Mouse (Mus musculus) CD4-positive, CD25-positive, alpha-beta regulatory T cell, adult 4 months (primary cell): ENCODE results near the gene Tada2b. TPM values are rescaled to one million over a fixed set of nuclear protein-coding genes. Genes with fewer than 3 reads are reported as not detected.
A peak's percentile ranks its signal among the peaks of the same experiment; 100 is the strongest.

Source experiments
- ATAC-seq: one replicate; pipeline ENCODE4 v1.8.0; 2017
- polyA plus RNA-seq, 2 experiments: library from polyadenylated mRNA; unstranded; fragments of 100-300 nt; shearing (Covaris generic); gene quantifications; one replicate each; pipeline ENCODE4 v1.2.1; 2017

Gene Tada2b
- 1 to 10 TPM; 3.0 to 3.9 TPM for polyA plus RNA-seq

GRCm38 (mm10) chr5:36484171-36484990 lies at the start of gene Tada2b, which contains the start of gene Ccdc96:
Gene Tada2b, minus strand, starts transcription at chr5:36484285.
Gene Ccdc96, plus strand, starts transcription at chr5:36484588.
- peak; percentile 95 for ATAC-seq

- ATAC-seq: peak; percentile 43
Measured at GRCm38 (mm10) chr5:36530129-36530751, 46.2 kb upstream of the Tada2b start.

DNA sequence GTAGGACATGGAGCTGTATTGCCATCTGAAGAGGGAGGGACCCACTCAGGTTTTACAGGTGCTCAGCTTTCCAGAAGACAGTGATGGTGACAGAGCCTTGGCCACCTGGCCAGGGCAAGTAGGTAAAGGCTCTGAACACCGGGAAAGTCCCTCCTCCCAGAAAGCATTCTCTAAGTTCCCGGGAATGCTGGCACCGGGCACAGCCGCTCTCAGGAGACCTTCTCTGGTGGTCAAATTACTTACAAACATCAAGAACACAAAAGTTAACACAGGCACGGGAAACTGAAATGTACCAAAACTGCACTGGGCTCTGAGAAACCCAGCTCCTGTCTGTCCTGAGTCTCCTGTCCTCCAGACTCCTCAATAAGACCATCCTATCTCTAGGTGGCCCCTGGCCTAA lies 45.6 kb upstream of the Tada2b start:
- ATAC-seq: no peak

DNA sequence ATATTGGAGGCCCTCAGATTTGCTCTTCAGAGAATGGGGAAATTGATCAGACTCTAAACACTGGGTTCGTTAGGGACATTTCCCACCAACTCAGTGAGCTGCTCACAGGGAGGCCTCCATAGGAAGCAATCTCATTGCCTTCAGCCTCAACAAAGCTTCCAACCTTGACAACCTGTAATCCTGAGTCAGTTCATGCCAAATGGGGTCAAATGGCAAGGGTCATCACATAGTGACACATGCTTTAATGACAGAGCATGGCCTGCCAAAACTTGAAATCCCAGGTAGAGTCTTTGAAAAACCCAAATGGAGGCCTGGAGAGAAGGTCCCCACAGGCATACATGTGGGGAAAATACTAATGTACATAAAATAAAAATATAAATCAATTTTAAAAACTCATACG lies 42.8 kb upstream of the Tada2b start:
- ATAC-seq: no peak

- ATAC-seq: no peak
Measured at GRCm38 (mm10) chr5:36526274-36526673, 42.2 kb upstream of the Tada2b start.

GRCm38 (mm10) chr5:36525216-36525615 lies 41.1 kb upstream of the Tada2b start:
- ATAC-seq: no peak

DNA sequence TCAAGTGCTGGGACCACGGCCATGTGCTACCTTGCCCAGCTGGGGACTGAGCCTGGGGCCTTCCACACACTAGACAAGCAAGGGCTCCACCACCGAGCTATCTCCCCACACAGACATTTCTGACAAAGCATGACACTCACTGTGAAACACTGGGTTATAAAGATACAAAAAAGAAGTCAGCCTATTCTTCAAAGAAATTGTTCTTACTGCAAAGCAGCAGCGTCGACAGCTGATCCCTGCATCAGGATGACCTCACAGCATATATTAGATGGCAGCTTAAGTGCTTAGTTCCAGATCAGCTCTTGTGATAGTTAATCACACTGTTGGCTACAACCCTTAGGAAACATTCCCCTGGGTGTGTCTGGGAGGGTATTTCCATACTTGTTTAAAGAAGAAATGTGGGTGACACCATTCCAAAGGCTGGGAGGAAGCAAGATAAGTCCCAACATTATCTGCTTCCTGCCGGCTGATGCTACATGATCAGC lies 39.2 kb upstream of the Tada2b start:
- ATAC-seq: no peak

GRCm38 (mm10) chr5:36522782-36523181 lies 38.7 kb upstream of the Tada2b start:
- ATAC-seq: no peak

- no peak for ATAC-seq
Measured at GRCm38 (mm10) chr5:36519751-36520150, 35.7 kb upstream of the Tada2b start.

DNA sequence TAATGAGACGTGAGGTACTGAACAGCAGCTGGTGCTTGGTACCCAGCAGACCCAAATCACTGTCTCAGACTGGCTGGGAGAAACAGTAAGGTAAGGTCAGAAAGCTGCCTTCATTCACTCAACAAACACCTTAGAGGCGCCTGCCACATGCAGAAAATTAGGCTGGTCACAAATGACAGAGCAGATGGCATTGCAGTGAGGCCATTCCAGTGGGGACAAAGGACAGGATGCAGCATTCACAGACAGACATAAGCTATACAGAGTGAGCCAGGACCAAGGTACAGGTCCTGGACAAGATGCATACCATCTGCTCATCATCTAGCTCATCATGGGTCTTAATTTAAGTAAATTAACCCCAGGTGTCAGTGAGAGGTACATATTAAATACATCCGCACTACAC lies 33.5 kb upstream of the Tada2b start:
- no peak for ATAC-seq

- ATAC-seq: no peak
Measured at GRCm38 (mm10) chr5:36515558-36515957, 31.5 kb upstream of the Tada2b start.

DNA sequence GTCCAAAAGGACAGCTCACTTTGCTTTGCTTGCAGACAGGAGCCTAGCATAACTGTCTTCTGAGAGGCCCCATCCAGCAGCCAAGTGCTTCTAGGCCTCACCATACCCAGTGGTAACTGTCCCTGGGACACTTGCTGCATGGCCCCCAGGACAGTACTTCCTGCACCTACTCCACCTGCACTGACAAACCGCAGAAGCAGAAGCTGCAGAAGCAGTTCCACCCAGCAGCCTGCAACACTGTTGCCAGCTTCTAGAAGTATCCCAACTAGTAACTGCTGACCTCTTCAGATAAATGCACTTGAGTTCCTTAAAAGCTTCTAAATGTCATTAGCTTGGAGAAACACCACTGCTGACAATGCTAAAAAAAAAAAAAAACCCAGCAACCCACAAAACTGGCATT lies 31.0 kb upstream of the Tada2b start:
- no peak for ATAC-seq

DNA sequence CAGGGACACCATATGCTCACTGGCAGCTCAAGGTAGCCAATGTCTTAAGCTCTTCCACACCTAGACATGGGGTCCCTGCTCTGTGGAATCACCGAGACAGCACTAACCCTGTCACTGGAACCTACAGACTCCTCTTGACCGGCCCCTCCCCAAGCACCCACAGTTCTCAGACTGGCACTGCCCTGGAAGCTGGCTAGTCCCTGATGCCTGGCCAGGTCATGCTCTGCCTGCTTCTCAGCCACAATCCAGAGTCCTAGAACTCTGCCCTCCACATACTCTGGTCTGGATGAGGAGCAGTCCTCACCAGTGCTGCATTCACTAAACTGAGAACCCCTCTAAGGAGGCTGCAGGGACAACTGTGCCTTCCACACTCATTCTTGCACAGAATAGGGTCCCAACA lies 26.9 kb upstream of the Tada2b start:
- no peak for ATAC-seq

DNA sequence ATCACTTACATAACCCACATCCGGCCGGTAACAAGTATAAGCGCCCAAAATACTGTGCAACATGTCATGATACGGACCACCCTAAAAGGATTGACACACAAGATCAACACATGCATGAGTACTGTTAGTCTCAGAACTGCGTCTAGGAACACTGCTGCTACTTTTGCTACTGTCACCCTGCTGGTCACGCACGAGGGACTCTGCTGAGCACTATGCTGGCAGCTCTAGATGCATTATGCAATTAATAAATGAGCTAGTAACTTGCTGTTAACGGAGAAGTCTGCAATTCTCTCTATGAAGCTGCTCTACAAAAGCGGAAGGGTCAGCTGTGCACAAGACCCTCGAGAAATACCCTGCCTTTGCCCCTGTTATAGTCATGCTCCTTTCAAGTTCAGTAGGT lies 24.3 kb upstream of the Tada2b start:
- ATAC-seq: no peak

GRCm38 (mm10) chr5:36505643-36506042 lies 21.6 kb upstream of the Tada2b start:
- ATAC-seq: no peak

DNA sequence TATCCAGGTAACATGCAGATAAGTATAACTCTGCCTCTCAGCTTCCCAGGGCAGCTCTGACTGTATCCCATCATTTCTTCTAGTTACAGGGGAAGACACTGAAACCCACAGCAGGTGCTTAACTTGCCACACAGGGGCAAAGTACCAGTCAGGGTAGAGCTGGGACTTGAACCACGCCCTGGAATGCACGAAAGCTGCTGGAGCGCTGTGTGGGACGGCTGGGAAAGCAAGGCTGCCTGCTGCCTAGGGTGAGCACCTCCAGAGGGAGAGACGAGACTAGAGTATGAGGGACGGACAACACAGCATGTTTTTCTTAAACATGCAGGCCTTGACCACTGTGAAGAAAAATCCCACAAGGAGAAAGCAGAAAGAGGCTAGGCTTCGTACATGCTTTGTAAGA lies 21.1 kb upstream of the Tada2b start:
- no peak for ATAC-seq

DNA sequence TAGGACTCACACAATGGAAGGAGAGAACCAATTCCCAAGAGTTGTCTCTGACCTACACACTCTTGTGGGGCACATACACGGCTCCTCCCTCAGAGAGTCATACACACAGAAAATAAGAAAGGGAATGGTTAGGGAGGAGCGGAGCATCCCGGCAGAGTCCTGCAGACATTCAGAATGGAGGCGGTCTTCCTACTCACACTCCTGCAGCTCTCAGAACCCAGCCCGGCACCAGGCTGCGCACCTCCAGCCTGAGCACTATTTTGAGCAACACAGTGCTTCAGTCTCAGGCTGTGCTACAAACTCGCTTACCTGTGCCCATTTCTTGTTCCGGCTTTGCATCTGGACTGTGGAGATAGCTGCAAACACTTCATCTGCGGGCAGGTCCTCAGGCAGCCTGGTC lies 10.6 kb upstream of the Tada2b start:
- ATAC-seq: no peak

- ATAC-seq: no peak
Measured at GRCm38 (mm10) chr5:36493919-36494318, 9.8 kb upstream of the Tada2b start.

DNA sequence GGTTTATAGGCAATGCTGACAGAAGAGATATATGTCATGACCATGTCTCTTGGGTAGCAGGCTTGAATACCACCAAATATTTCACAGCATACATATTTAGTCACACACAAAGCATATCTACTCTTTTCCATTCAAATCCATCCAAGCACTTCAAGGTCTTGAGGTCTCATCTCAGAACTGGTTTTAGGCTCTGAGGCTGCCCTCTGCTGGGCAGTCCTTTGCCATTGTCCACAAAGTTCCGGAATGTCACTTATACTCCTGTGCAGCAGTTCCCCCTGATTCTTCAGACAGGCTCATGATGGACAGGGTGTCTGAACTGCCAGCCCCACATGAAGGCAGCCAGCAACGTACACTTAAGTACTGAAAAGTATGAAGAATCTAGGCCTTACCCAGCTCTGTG lies 5.1 kb upstream of the Tada2b start:
- ATAC-seq: no peak

- ATAC-seq: no peak
Measured at GRCm38 (mm10) chr5:36485306-36485705, 1.2 kb upstream of the Tada2b start.

GRCm38 (mm10) chr5:36483203-36484101 lies 633 bp downstream of the Tada2b start:
- ATAC-seq: peak; percentile 31

DNA sequence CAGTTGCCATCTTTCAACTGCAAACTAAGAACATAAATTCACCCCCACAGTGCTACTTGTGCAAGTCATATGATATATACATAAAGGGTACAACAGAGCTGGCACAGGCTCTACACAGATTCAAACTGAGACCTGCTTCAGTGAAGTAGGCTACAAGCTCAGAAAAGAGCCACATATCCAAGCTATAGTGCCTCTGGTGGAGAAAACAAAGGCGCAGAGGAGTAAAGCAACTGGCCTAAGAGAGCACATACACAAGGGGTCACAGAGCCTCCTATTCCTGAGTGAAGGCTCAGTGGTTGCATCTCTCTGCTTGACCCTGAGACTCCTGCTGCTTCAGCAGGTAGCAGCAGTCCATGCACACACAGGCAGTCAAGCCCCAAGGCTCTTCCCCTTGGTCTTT lies 3.0 kb downstream of the Tada2b start:
- ATAC-seq: no peak

- ATAC-seq: no peak
Measured at GRCm38 (mm10) chr5:36480398-36480797, 3.7 kb downstream of the Tada2b start.
